Mouse (Mus musculus) adrenal gland, adult 8-10 months (tissue): ENCODE measurements around the gene Rspo4. TPM values are rescaled to one million over a fixed set of nuclear protein-coding genes. Genes with fewer than 3 reads are reported as not detected.

Experiments used
- DNase-seq: peaks from one replicate; pipeline ENCODE4 v3.0.0; 2022
- total RNA-seq, 4 experiments: library from RNA; stranded (reverse); gene quantifications; 2 replicates each; pipeline ENCODE4 v1.2.4; 2022

Gene Rspo4
- total RNA-seq, 4 experiments from 2014 or later = 0.10 to 0.96 TPM; not detected in 2

GRCm38 (mm10) chr2:151911751-151912150, 69.0 kb downstream of the Rspo4 start:
- no peak for DNase-seq

GRCm38 (mm10) chr2:151914120-151914519, 71.4 kb downstream of the Rspo4 start:
- DNase-seq = peak; percentile 39

- DNase-seq = no peak
Measured at GRCm38 (mm10) chr2:151915111-151915510, 72.4 kb downstream of the Rspo4 start.

DNA sequence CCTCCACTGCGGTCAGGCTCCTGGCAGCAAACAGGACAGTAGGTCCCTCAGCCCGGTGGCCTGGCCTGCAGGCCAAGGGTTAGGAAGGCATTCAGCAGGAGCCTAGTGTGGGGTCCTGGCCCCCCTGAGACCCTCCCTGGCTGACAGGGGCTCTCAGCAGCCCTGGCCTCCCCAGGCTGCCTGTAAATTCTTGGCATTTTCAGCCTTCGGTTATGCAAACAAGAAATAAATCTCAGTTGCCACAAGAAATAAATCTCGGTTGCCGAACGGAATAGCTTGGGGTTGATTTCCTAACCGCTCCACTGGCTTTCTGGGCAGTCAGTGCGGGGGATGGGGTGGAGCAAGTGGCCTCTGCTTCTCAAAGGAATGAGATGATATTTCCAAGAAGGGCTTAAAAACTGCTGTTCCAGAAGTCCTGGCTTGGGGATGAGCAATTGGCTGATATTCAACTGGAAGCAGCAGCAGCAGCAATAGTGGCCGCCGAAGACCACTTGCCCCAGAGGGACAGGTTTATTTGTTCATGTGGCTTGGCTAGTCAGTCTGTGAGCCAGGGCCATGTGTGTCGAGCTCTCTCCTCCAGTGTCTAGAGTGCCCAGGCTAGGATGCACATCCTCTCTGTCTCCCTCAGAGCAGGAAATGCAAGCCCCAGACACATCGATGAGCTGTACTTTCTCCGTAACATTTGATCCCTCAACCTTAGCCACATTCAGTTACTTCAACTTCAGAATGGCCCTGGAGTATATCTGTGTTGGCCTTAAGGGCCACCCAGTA, 73.5 kb downstream of the Rspo4 start:
- peak; percentile 68 for DNase-seq

DNA sequence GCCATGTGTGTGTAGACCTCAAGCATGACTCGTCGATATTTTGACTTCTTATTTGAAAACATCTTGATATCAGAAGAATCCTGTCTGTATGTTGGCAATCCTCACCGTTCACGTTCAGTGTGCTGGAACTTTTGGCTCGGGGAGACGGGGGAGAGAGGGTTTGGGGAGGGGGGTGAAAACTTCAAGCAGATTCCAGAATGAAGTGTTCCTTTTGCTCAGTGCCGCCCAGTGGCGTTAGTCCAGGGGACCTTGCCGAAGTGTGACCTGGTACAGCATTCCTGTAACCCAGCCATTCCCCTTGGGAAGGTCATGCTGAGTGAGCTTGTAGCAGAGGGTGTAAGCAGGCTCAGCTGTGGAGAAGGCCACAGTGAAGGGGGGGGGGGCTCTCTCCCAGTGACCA, 76.4 kb downstream of the Rspo4 start:
- no peak for DNase-seq

- DNase-seq = no peak
Measured at GRCm38 (mm10) chr2:151921068-151921467, 78.3 kb downstream of the Rspo4 start.

GRCm38 (mm10) chr2:151921596-151921995, 78.9 kb downstream of the Rspo4 start:
- DNase-seq = no peak

Other genes with a start within 250 kb of the Rspo4 start
- gene Snph, start 210.3 kb upstream of the Rspo4 start, total RNA-seq = 10 to 100 TPM; 12.5 to 39.1 (median 22.8) TPM
- gene Rad21l, start 174.4 kb upstream of the Rspo4 start, total RNA-seq = under 1 TPM in 1 of 4 experiments, not detected in 3; 0.17 TPM
- gene Tmem74b, start 140.9 kb upstream of the Rspo4 start, total RNA-seq = 1 to 10 TPM in 3 of 4 experiments, under 1 TPM in 1; 0.65 to 1.4 (median 1.1) TPM
- 10 to 100 TPM; 37.2 to 41.8 (median 39.0) TPM for gene Psmf1, start 98.7 kb upstream of the Rspo4 start, total RNA-seq
- 1 to 10 TPM in 2 of 4 experiments, under 1 TPM in 2; 0.29 to 1.1 (median 0.89) TPM for gene Angpt4, start 68.3 kb downstream of the Rspo4 start, total RNA-seq
- 10 to 100 TPM; 13.7 to 15.1 (median 14.1) TPM for gene Fam110a, start 137.3 kb downstream of the Rspo4 start, total RNA-seq
- gene Slc52a3, start 153.6 kb downstream of the Rspo4 start, total RNA-seq = 1 to 10 TPM; 1.8 to 4.4 (median 3.3) TPM
- gene Scrt2, start 238.6 kb downstream of the Rspo4 start, total RNA-seq = under 1 TPM; 0.23 to 0.30 (median 0.26) TPM